Mouse (Mus musculus) midbrain, embryonic 14.5 days (tissue): ENCODE results near the gene Scrn2. TPM values are rescaled to one million over a fixed set of nuclear protein-coding genes. Genes with fewer than 3 reads are reported as not detected.

Experiments
- ATAC-seq: fragments of 200-750 bp; cut with Nextera tagmentation; 2 replicates; pipeline ENCODE4 v1.8.0; 2017; ENCODE audit warnings: moderate number of reproducible peaks, moderate library complexity; ENCODE audit not compliant: low FRiP score, low TSS enrichment
- DNase-seq: peaks from one replicate; pipeline ENCODE4 v3.0.0-alpha.2; 2015
- H3K27ac ChIP-seq: fragments of 300-500 bp; sonication (generic); replicated peaks from 2 replicates; pipeline ENCODE4 v1.5.1; 2014; ENCODE audit warnings: mild to moderate bottlenecking, low read depth, low read length, moderate library complexity
- H3K27me3 ChIP-seq: fragments of 300-500 bp; sonication (generic); 2 replicates; pipeline ENCODE4 v1.6.1; 2014; ENCODE audit warnings: low read length, control low read depth, mixed read lengths; ENCODE audit not compliant: control insufficient read depth, insufficient read depth
- H3K36me3 ChIP-seq: fragments of 300-500 bp; sonication (generic); 2 replicates; pipeline ENCODE4 v1.6.1; 2014; ENCODE audit warnings: low read length, control low read depth; ENCODE audit not compliant: control insufficient read depth, insufficient read depth
- H3K4me1 ChIP-seq: fragments of 300-500 bp; sonication (generic); 2 replicates; pipeline ENCODE4 v1.6.1; 2014; ENCODE audit warnings: mild to moderate bottlenecking, antibody characterized with exemption, low read length, control low read depth; ENCODE audit not compliant: control insufficient read depth, insufficient read depth
- H3K4me2 ChIP-seq: fragments of 300-500 bp; sonication (generic); 2 replicates; pipeline ENCODE4 v1.6.1; 2014; ENCODE audit warnings: mild to moderate bottlenecking, low read length, moderate library complexity
- H3K4me3 ChIP-seq: fragments of 300-500 bp; sonication (generic); replicated peaks from 2 replicates; pipeline ENCODE4 v1.5.1; 2014; ENCODE audit warnings: low read depth, low read length
- H3K9ac ChIP-seq: fragments of 300-500 bp; sonication (generic); replicated peaks from 2 replicates; pipeline ENCODE4 v1.6.1; 2014; ENCODE audit warnings: mild to moderate bottlenecking, low read length, moderate library complexity
- H3K9me3 ChIP-seq: fragments of 300-500 bp; sonication (generic); 2 replicates; pipeline ENCODE4 v1.6.1; 2016; ENCODE audit warnings: low read length, control low read depth, mixed read lengths; ENCODE audit not compliant: control insufficient read depth
- WGBS: fragments of 180-500 bp; shearing (Covaris S2); extraction: QIAGEN DNeasy Blood & Tissue Kit; methylation state at CpG from one replicate; pipeline ENCODE4 v1.1.7; 2014; 5-methylcytosine and 5-hydroxymethylcytosine counted together
- polyA plus RNA-seq: library from polyadenylated mRNA; unstranded; fragments of >200 nt; fragmentation: Nextera tagmentation; extraction: Ambion mirVana; gene quantifications from 2 replicates; pipeline ENCODE4 v1.2.1, GENCODE M21; 2014

The Scrn2 gene
- polyA plus RNA-seq, 1 experiment from 2014 or later: 15.6 TPM

- H3K4me2 ChIP-seq: no peak overlapping the region
- 67% methylated on average over 8 of the region's 8 CpGs for WGBS
- no peak overlapping the region for H3K4me3 ChIP-seq
- no peaks in the 10 kb centered on the region for H3K36me3 ChIP-seq
- H3K9ac ChIP-seq: no peak overlapping the region
- no peak overlapping the region for H3K27ac ChIP-seq
- H3K4me1 ChIP-seq: no peaks in the 10 kb centered on the region
- H3K9me3 ChIP-seq: no peaks in the 10 kb centered on the region
- no peaks in the 10 kb centered on the region for H3K27me3 ChIP-seq
- ATAC-seq (no peak), DNase-seq (no peak)
These were observed 20.4 kb upstream of the Scrn2 start for GRCm38 (mm10) chr11:97009198-97009790.

- 24% methylated on average over 8 of the region's 8 CpGs for WGBS
- Histone ChIP-seq H3K4me1 (no peaks in the 10 kb centered on the region), H3K27me3 (peaks cover 25% of the 10 kb centered on the region), H3K27ac (no peak within 1 kb of the TSS), H3K4me3 (no peak within 1 kb of the TSS), H3K9me3 (no peaks in the 10 kb centered on the region), H3K9ac (no peak within 1 kb of the TSS), H3K36me3 (no peaks in the 10 kb centered on the region), H3K4me2 (no peak within 1 kb of the TSS)
- ATAC-seq: no peak
- no peak for DNase-seq
These were observed 16.5 kb upstream of the Scrn2 start, which contains the start of gene Sp6 for GRCm38 (mm10) chr11:97013121-97013670. Sp6 (plus strand) TSS chr11:97013394.

- H3K9me3 ChIP-seq: no peaks in the 10 kb centered on the region
- H3K4me2 ChIP-seq: peak overlapping the region; percentile 44
- H3K4me1 ChIP-seq: peaks cover 7% of the 10 kb centered on the region; the same call in 1 of the 2 replicates
- under 1% methylated on average over 36 of the region's 36 CpGs for WGBS
- 0 out of 2 replicates have a peak overlapping the region, but pooled peaks have one; percentile 12 for H3K9ac ChIP-seq
- H3K4me3 ChIP-seq: peak overlapping the region; percentile 26
- no peak overlapping the region for H3K27ac ChIP-seq
- H3K36me3 ChIP-seq: no peaks in the 10 kb centered on the region
- peaks cover 70% of the 10 kb centered on the region for H3K27me3 ChIP-seq
- ATAC-seq (no peak), DNase-seq (no peak)
These were observed 11.8 kb upstream of the Scrn2 start for GRCm38 (mm10) chr11:97017696-97018582.

- Histone ChIP-seq H3K4me3 (peak overlapping the region; percentile 26), H3K4me2 (peak overlapping the region; percentile 44), H3K9me3 (no peaks in the 10 kb centered on the region), H3K27ac (no peak overlapping the region), H3K27me3 (peaks cover 79% of the 10 kb centered on the region), H3K9ac (0 out of 2 replicates have a peak overlapping the region, but pooled peaks have one; percentile 12), H3K36me3 (no peaks in the 10 kb centered on the region), H3K4me1 (peaks cover 7% of the 10 kb centered on the region; the same call in 1 of the 2 replicates)
- ATAC-seq (no peak), DNase-seq (no peak)
- WGBS: under 1% methylated on average over 62 of the region's 68 CpGs
These were observed 11.0 kb upstream of the Scrn2 start for GRCm38 (mm10) chr11:97018583-97019344.

GRCm38 (mm10) chr11:97019345-97019708, 10.4 kb upstream of the Scrn2 start:
- H3K36me3 ChIP-seq: no peaks in the 10 kb centered on the region
- no peaks in the 10 kb centered on the region for H3K9me3 ChIP-seq
- no peak for ATAC-seq
- no peak overlapping the region for H3K4me2 ChIP-seq
- 2% methylated on average over 13 of the region's 13 CpGs for WGBS
- peaks cover 84% of the 10 kb centered on the region for H3K27me3 ChIP-seq
- H3K4me1 ChIP-seq: peaks cover 7% of the 10 kb centered on the region; the same call in 1 of the 2 replicates
- no peak overlapping the region for H3K4me3 ChIP-seq
- H3K9ac ChIP-seq: no peak overlapping the region
- H3K27ac ChIP-seq: no peak overlapping the region
- DNase-seq: no peak

- H3K4me3 ChIP-seq: peak overlapping the region; percentile 41; the same call in 1 of the 2 replicates
- peak overlapping the region; percentile 64 for H3K4me2 ChIP-seq
- H3K9me3 ChIP-seq: no peaks in the 10 kb centered on the region
- 1% methylated on average over 27 of the region's 27 CpGs for WGBS
- H3K36me3 ChIP-seq: no peaks in the 10 kb centered on the region
- H3K27ac ChIP-seq: no peak overlapping the region
- peaks cover 10% of the 10 kb centered on the region; the same call in 1 of the 2 replicates for H3K4me1 ChIP-seq
- DNase-seq (no peak), ATAC-seq (no peak)
- peaks cover 87% of the 10 kb centered on the region for H3K27me3 ChIP-seq
- no peak overlapping the region for H3K9ac ChIP-seq
These were observed 8.5 kb upstream of the Scrn2 start for GRCm38 (mm10) chr11:97021121-97021765.

- Histone ChIP-seq H3K27ac (no peak overlapping the region), H3K36me3 (no peaks in the 10 kb centered on the region), H3K9ac (peak overlapping the region; percentile 36; the same call in 1 of the 2 replicates), H3K4me1 (peaks cover 10% of the 10 kb centered on the region; the same call in 1 of the 2 replicates), H3K4me3 (peak overlapping the region; percentile 41), H3K4me2 (peak overlapping the region; percentile 64), H3K27me3 (peaks cover 79% of the 10 kb centered on the region), H3K9me3 (no peaks in the 10 kb centered on the region)
- DNase-seq (peak; percentile 83), ATAC-seq (no peak)
- WGBS: under 1% methylated on average over 50 of the region's 50 CpGs
These were observed 7.8 kb upstream of the Scrn2 start for GRCm38 (mm10) chr11:97021873-97022484.
